Mouse (Mus musculus) limb, embryonic 14.5 days (tissue): Measurements from ENCODE around the gene Nt5m. TPM values are rescaled to one million over a fixed set of nuclear protein-coding genes. Genes with fewer than 3 reads are reported as not detected.

ENCODE experiments used
- ATAC-seq: fragments of 200-750 bp; cut with Nextera tagmentation; 2 replicates; pipeline ENCODE4 v1.8.0; 2017; ENCODE audit warnings: low read depth, moderate number of reproducible peaks, moderate TSS enrichment; ENCODE audit not compliant: low FRiP score
- DNase-seq: peaks from one replicate; pipeline ENCODE4 v3.0.0-alpha.2; 2015; ENCODE audit warnings: low spot score
- H3K27ac ChIP-seq: fragments of 300-500 bp; sonication (generic); replicated peaks from 2 replicates; pipeline ENCODE4 v1.5.1; 2014; ENCODE audit warnings: low read depth, mild to moderate bottlenecking, low read length, moderate library complexity, mixed read lengths
- H3K27me3 ChIP-seq: fragments of 300-500 bp; sonication (generic); 2 replicates; pipeline ENCODE4 v1.6.1; 2014; ENCODE audit warnings: low read length, mixed read lengths; ENCODE audit not compliant: control insufficient read depth, insufficient read depth
- H3K36me3 ChIP-seq: fragments of 300-500 bp; sonication (generic); 2 replicates; pipeline ENCODE4 v1.6.1; 2014; ENCODE audit warnings: mild to moderate bottlenecking, low read length, moderate library complexity, mixed read lengths; ENCODE audit not compliant: control insufficient read depth, insufficient read depth
- H3K4me1 ChIP-seq: fragments of 300-500 bp; sonication (generic); 2 replicates; pipeline ENCODE4 v1.6.1; 2014; ENCODE audit warnings: antibody characterized with exemption, low read length, mixed read lengths; ENCODE audit not compliant: control insufficient read depth, insufficient read depth
- H3K4me2 ChIP-seq: fragments of 300-500 bp; sonication (generic); replicated peaks from 2 replicates; pipeline ENCODE4 v1.6.1; 2014; ENCODE audit warnings: low read depth, mild to moderate bottlenecking, low read length, moderate library complexity; ENCODE audit not compliant: severe bottlenecking
- H3K4me3 ChIP-seq: fragments of 300-500 bp; sonication (generic); replicated peaks from 2 replicates; pipeline ENCODE4 v1.5.1; 2014; ENCODE audit warnings: low read length
- H3K9ac ChIP-seq: fragments of 300-500 bp; sonication (generic); 2 replicates; pipeline ENCODE4 v1.6.1; 2014; ENCODE audit warnings: mild to moderate bottlenecking, low read depth, low read length, moderate library complexity; ENCODE audit not compliant: severe bottlenecking
- H3K9me3 ChIP-seq: fragments of 300-500 bp; sonication (generic); 2 replicates; pipeline ENCODE4 v1.6.1; 2016; ENCODE audit warnings: low read length; ENCODE audit not compliant: control insufficient read depth
- POLR2A ChIP-seq: fragments of 200-500 bp; IDR thresholded peaks from 2 replicates; pipeline ENCODE4 v1.8.0; 2012; ENCODE audit warnings: inconsistent platforms, mild to moderate bottlenecking, moderate library complexity, borderline replicate concordance; ENCODE audit not compliant: insufficient read depth, insufficient read length; ENCODE audit errors: extremely low read depth
- WGBS: fragments of 180-500 bp; shearing (Covaris S2); extraction: QIAGEN DNeasy Blood & Tissue Kit; methylation state at CpG from one replicate; pipeline ENCODE4 v1.1.7; 2014; 5-methylcytosine and 5-hydroxymethylcytosine counted together
- polyA plus RNA-seq, 2 experiments: library from polyadenylated mRNA; depleted of rRNA in 1 of 2; stranded (reverse) in 1 of 2; unstranded in 1 of 2; fragments of >200 nt; fragmentation: Nextera tagmentation in 1 of 2; extraction: Ambion mirVana in 1 of 2; gene quantifications; 2 replicates each; pipeline versions ENCODE4 v1.2.1 to v1.2.3; 2012 to 2014

Nt5m gene
- polyA plus RNA-seq, 2 experiments, result 39.7 to 41.9 TPM

DNA sequence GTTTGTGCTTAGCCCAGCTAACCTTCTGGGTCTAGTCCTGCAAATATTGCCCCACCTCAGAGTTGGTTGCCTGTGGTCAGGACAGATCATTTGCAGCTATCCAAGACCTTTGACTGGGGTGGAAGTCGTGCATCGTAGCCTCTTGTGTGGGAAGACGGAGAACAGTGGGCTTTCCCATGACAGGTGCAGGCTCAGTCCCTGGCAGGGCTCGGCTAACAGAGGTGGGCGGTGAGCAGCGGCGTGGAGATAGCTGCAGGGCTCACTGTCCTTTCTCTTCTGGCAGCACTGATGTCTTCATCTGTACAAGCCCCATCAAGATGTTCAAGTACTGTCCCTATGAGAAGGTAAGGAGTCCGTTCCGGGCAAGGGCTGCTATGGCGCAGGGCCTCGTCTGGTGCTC is 21.2 kb downstream of the Nt5m start:
- TF ChIP-seq POLR2A, result no peak
- Histone ChIP-seq H3K27me3 (no peaks in the 10 kb centered on the region), H3K4me3 (no peak overlapping the region), H3K9me3 (no peaks in the 10 kb centered on the region), H3K4me2 (no peak overlapping the region), H3K4me1 (no peaks in the 10 kb centered on the region), H3K9ac (no peak overlapping the region), H3K36me3 (peaks cover 3% of the 10 kb centered on the region; the same call in 1 of the 2 replicates), H3K27ac (no peak overlapping the region)
- ATAC-seq (no peak), DNase-seq (no peak)
- WGBS, result 89% methylated on average over 11 of the region's 11 CpGs

DNA sequence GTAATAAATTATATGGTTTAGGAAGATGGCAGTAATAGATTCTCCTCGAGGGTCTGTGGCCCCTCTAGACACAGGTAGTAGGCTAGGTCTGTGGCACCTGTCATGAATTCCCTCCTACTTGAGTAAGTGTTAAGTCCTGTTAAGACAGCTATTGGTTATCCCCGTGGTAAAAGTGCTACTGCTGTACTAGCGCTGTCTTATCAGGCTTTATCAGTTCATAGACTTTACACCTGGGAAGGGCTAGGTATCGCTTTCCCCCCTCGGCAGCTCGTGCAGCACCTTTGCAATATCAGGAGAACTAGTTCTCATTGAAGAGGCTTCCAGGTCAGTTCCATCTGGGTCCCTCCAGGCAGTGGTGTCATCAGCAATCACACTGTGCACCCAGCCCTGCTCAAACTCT is 25.1 kb downstream of the Nt5m start:
- ATAC-seq (no peak), DNase-seq (no peak)
- H3K36me3 ChIP-seq, result peaks cover 16% of the 10 kb centered on the region
- H3K9me3 ChIP-seq, result no peaks in the 10 kb centered on the region
- H3K4me2 ChIP-seq, result no peak overlapping the region
- no peak overlapping the region for H3K4me3 ChIP-seq
- H3K4me1 ChIP-seq, result no peaks in the 10 kb centered on the region
- TF ChIP-seq POLR2A, result no peak
- no peak overlapping the region for H3K9ac ChIP-seq
- no peak overlapping the region for H3K27ac ChIP-seq
- H3K27me3 ChIP-seq, result no peaks in the 10 kb centered on the region
- 86% methylated on average over 6 of the region's 6 CpGs for WGBS

DNA sequence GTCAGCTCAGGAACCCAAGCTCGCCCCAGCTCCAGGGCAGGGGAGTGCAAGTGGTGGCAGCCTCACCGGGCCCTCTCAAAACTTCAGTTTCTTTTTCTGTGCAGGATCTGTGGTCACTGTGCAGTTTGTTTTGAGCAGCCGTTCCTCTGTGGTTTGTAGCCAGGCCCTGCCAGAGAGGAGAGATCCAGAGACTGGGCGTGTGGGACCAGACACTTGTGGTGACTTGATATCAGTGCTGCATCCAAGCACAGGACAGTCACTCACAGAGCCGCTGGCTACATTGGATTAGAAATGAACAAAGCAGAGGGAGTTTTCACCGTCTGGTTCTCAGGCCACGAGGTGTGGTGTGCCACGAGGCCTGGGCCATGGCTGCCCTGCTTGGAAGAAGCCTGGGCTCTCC is 32.9 kb downstream of the Nt5m start:
- TF ChIP-seq POLR2A, result no peak
- Histone ChIP-seq H3K9me3 (no peaks in the 10 kb centered on the region), H3K36me3 (peaks cover 40% of the 10 kb centered on the region), H3K4me1 (no peaks in the 10 kb centered on the region), H3K9ac (no peak overlapping the region), H3K27ac (no peak overlapping the region), H3K27me3 (no peaks in the 10 kb centered on the region), H3K4me3 (no peak overlapping the region), H3K4me2 (no peak overlapping the region)
- WGBS, result 87% methylated on average over 8 of the region's 8 CpGs
- no peak for ATAC-seq
- DNase-seq, result no peak

DNA sequence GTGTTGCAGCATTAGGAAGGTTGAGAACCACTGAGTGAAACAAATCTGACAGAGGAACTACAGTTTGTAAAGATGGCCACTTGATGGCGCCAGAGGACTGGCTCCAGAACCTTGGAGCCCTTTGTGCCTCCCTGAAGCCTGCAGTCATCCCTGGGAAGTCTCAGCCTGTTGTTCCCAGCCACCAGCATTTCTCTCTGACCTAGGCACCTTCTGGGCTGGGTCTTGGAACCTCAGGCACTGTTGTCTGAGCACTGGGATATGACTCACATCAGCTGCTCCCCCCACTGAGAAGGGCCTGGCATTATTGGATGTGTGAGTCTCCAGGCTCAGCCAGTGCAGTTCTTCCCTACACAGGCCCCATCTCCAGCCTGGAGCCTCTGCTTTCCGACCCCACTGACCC is 40.8 kb downstream of the Nt5m start:
- DNase-seq, result peak; percentile 94
- peak; percentile 74 for ATAC-seq
- no peaks in the 10 kb centered on the region for H3K4me1 ChIP-seq
- TF ChIP-seq POLR2A, result no peak
- H3K4me2 ChIP-seq, result no peak overlapping the region
- H3K36me3 ChIP-seq, result peaks cover 21% of the 10 kb centered on the region
- H3K27me3 ChIP-seq, result no peaks in the 10 kb centered on the region
- H3K4me3 ChIP-seq, result no peak overlapping the region
- 18% methylated on average over 2 of the region's 2 CpGs for WGBS
- no peak overlapping the region for H3K27ac ChIP-seq
- H3K9me3 ChIP-seq, result no peaks in the 10 kb centered on the region
- no peak overlapping the region for H3K9ac ChIP-seq

DNA sequence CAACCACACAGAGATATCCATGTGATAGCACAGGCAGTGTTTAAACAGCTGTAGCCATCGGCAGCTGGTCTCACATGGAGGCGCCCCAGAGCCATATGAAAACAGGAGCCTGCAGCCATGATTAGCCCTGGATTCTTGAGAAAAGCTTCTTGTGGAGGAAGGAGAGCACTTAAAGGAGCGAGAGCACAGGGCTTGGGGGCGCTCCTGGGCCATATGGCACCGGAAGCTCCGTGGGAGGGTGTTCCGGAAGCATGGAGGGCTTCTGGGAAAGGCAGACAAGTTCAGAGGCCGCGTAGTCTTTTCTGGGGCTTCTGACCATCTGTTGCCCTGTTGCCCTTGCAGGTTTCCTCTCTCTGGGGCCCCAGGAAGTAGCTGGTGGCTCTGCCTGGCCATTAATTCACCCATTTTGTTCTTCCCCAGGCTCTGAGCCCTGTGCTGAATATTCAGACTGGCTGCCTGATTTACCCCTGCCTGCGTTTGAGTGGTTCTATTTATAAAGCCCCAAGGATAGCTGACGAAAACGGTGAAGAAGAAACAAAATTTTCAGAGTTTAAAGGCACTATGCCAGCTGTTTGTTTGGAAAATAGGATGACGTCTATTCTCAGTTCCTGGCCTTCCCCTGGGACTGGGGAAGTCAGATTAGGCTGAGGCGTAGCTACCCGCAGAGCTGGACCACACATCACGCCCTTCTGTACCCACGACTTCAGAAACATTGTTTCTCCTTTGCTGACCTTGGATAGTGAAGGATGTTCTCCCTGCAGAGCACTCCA is 46.2 kb downstream of the Nt5m start:
- no peak for TF ChIP-seq POLR2A
- 60% methylated on average over 17 of the region's 17 CpGs for WGBS
- no peak overlapping the region for H3K27ac ChIP-seq
- DNase-seq (peak; percentile 15), ATAC-seq (no peak)
- no peaks in the 10 kb centered on the region for H3K4me1 ChIP-seq
- no peaks in the 10 kb centered on the region for H3K36me3 ChIP-seq
- H3K27me3 ChIP-seq, result no peaks in the 10 kb centered on the region
- no peak overlapping the region for H3K4me3 ChIP-seq
- no peaks in the 10 kb centered on the region for H3K9me3 ChIP-seq
- 0 out of 2 replicates have a peak overlapping the region, but pooled peaks have one; percentile 1 for H3K9ac ChIP-seq
- no peak overlapping the region for H3K4me2 ChIP-seq

DNA sequence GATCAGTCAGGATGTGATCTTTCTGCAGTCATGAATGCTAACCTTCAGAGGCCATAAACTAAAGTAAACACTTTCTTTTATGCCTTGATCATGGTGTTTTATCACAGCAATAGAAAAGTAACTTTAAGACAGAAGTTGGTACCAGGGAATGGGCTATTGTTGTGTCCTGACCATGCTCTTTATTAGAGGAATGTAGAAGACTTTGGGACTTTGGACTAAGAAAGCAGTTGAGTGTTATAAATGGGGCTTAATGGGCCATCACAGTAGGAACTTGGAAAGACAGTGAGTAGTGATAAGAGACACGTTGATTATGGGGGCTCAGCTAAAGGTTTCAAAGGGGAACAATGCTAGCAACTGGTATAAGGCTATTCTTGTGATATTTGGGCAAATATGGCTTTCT is 47.7 kb downstream of the Nt5m start:
- H3K4me3 ChIP-seq, result no peak overlapping the region
- H3K27me3 ChIP-seq, result no peaks in the 10 kb centered on the region
- H3K9ac ChIP-seq, result no peak overlapping the region
- DNase-seq (no peak), ATAC-seq (no peak)
- H3K4me1 ChIP-seq, result no peaks in the 10 kb centered on the region
- no peaks in the 10 kb centered on the region for H3K9me3 ChIP-seq
- H3K36me3 ChIP-seq, result no peaks in the 10 kb centered on the region
- TF ChIP-seq POLR2A, result no peak
- 76% methylated on average over 1 of the region's 1 CpGs for WGBS
- H3K4me2 ChIP-seq, result no peak overlapping the region
- no peak overlapping the region for H3K27ac ChIP-seq
